Mouse (Mus musculus): ENCODE results near the gene Churc1. TPM values are rescaled to one million over a fixed set of nuclear protein-coding genes. Genes with fewer than 3 reads are reported as not detected.

The Churc1 gene
- total RNA-seq, 1 experiment from 2014 or later = 31.2 TPM

- ATAC-seq (ENCODE audit: extremely low read depth, insufficient number of reproducible peaks, low FRiP score, poor library complexity, severe bottlenecking) = no peak
Measured at GRCm38 (mm10) chr12:76822002-76822650, 56.8 kb downstream of the Churc1 start.

- ATAC-seq (ENCODE audit: extremely low read depth, insufficient number of reproducible peaks, low FRiP score, poor library complexity, severe bottlenecking) = no peak
Measured at GRCm38 (mm10) chr12:76822651-76823041, 57.3 kb downstream of the Churc1 start, which contains the start of gene Rab15. Gene Rab15 (minus strand): TSS chr12:76822908.

- ATAC-seq (ENCODE audit: extremely low read depth, insufficient number of reproducible peaks, low FRiP score, poor library complexity, severe bottlenecking) = no peak
Measured at GRCm38 (mm10) chr12:76825283-76825682, 59.9 kb downstream of the Churc1 start.

GRCm38 (mm10) chr12:76832704-76833103 is 67.4 kb downstream of the Churc1 start:
- no peak; the same call in 1 of the 2 replicates for ATAC-seq (ENCODE audit: extremely low read depth, insufficient number of reproducible peaks, low FRiP score, poor library complexity, severe bottlenecking)

Other genes starting within 250 kb of the Churc1 start
- 47.4 and 51.1 TPM in 2 replicates for gene Plekhg3, start 234.6 kb upstream of the Churc1 start, total RNA-seq (2017)
- 1.4 and 2.0 TPM in 2 replicates for gene Sptb, start 55.0 kb upstream of the Churc1 start, total RNA-seq (2017)
- gene Fntb, start 51 bp downstream of the Churc1 start, total RNA-seq (2017) = 6.2 and 6.4 TPM in 2 replicates
- gene Gpx2, start 30.0 kb downstream of the Churc1 start, total RNA-seq (2017) = not detected in 2 replicates
- not detected in 2 replicates for gene Rab15, start 57.4 kb downstream of the Churc1 start, total RNA-seq (2017)
- gene Max, start 196.7 kb downstream of the Churc1 start, total RNA-seq (2017) = 238 and 243 TPM in 2 replicates

Data from neutrophil, adult 5-6 weeks (primary cell).